Mouse (Mus musculus) spleen, postnatal 10 days (tissue): ENCODE results near the gene Gpr132.

ENCODE experiments used
- DNase-seq, 2 experiments: peaks; one replicate each; pipeline ENCODE4 v3.0.0; 2021 to 2022; ENCODE audit warnings: low spot score in 2 of 2

Gene Gpr132

DNA sequence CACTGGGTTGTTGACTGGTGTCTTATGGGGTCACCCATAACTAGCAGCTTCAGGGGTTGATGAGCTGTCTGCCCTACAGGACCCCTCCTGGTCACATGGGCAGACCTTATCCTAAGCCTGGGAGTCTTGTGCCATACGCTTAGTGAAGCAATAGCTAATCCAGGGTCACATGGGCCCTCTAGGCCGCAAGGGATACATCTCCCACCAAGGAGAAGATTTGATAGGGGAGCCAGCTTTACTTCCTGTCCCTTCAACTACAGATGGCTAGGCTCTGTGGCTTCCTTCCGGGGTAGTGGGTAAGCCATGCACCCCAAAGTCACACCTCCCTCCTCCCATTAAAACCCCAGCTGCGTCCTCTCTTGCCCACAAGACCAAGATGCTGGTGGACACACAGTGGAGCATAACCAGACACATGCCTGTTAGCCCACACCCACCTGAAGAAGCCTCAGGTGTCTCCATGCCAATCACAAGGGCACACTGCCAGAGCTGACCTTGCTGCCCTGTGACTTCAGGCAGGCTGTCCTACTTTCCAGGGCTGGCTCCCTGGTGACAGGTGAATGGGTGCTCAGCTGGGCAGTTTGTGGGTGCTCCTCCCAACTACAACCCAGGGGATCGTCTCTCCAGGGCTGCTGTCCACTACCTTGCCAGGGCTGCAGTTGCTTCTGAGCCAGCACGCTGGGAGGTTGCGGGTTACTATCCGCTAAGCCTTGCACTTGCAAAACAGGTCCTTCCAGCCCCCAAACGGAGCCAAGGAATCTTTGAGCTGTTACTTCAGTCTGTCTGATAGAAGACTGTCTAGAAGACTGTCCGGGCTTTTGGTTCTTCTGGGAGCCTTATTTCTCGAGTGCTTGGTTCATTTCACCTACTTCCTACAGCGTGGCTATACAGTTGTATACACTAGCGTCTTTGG lies at the start of gene Gpr132:
Gpr132 (minus strand) TSS at position 51 of the 910 bp plus-strand sequence.
- DNase-seq, result peak in 1 of 2 experiments; percentile 39

DNA sequence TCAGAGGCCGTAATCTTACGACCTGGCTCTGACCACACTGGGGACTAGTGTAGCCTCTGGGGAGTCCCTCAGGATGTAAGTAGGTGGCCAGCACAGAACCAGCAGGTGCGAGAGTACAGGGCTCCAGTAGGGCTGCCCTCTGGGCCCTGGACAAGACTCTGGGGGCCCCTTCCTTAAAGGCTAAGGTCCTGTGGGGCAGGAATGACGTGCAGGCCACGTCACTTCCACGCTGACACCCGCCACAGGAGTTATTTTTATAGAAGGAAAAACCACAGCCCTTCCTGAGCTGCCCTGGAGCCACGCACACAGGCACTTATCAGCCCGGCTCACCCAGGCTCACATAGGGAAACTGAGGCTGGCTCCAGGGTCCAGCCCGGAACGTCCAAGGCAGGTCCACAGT lies 49.5 kb upstream of the Gpr132 start:
- DNase-seq, result no peak

GRCm38 (mm10) chr12:112916698-112917400 lies 48.8 kb upstream of the Gpr132 start:
- DNase-seq, result no peak

GRCm38 (mm10) chr12:112915587-112915986 lies 47.6 kb upstream of the Gpr132 start:
- no peak for DNase-seq

DNA sequence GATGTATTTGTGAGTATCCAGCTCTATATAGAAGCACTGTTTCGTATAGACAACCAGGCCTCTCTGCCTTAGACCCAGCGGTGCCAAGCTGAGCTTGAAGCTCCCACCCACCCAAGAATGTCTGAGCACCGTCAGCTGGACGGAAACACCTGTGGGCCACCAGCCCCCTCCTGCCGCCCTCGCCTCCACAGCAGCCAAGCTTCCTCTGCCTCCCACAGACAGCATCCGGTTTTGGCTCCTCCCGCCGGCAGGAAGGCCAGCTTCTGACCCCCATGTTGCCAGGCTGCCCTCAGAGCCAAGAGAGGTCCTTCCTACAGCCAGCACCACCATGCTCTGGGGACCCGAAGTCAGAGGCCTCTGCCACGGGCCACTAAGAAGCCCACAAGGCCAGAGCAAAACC lies 46.5 kb upstream of the Gpr132 start:
- no peak for DNase-seq

DNA sequence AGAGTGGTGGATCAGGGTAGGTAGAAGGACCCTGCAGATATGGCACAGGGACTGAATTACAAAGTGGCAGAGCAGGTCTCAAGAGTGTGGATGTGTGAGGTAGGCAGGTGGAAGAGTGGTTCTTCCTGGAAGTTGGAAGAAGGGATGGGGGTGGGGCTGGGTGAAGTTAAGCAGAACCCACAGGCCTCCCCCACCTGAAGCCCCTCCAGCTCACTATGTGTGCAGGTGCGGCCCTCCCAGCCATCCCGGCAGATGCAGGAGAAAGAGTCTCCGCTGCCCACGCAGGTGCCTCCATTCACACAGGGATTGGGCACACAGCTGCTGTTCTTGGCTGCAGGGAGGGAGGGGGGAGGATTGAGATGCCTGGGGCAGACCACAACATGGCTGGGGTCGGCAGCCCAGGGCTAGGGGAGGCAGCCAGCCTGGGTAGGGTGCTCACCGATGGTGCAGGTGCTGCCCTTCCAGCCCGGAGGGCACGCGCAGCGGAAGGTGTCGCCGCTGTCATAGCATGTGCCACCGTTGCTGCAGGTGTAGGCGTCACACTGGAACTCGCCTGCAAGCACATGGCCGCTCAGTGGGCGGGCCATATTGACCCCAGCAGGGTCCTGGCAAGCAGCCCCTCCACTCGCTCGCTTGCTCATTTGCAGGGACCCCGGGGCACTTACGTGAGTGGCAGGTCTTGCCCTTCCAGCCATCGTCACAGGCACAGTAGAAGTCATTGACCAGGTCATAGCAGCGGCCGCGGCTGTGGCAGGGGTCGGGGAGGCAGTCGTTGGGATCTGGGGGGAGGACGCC lies 45.1 kb upstream of the Gpr132 start:
- DNase-seq, result no peak

GRCm38 (mm10) chr12:112911701-112912100 lies 43.7 kb upstream of the Gpr132 start:
- DNase-seq, result no peak

- DNase-seq, result no peak
Observed at GRCm38 (mm10) chr12:112908991-112909390, 41.0 kb upstream of the Gpr132 start.

GRCm38 (mm10) chr12:112905001-112905400 lies 37.0 kb upstream of the Gpr132 start:
- no peak for DNase-seq

DNA sequence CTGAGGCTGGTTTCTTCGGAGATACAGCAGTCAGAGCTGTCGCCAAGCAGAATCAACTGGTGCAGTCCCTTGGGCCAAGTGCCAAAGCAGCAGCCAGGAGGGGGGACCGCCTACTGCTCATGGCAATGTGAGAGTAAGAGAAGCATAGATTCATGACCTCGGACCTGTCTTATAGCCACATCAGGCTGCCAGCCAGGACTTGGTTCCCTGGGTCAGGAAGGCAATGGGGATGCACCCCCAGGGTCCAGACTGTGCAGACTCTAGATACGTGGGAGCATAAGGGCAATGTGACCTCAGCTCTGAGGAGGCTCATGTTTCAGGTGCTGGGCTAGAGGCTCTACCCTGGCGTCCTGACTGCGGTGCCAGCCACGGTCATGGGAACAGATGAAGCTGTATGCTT lies 35.9 kb upstream of the Gpr132 start:
- DNase-seq, result no peak

GRCm38 (mm10) chr12:112900641-112901040 lies 32.6 kb upstream of the Gpr132 start:
- DNase-seq, result no peak

DNA sequence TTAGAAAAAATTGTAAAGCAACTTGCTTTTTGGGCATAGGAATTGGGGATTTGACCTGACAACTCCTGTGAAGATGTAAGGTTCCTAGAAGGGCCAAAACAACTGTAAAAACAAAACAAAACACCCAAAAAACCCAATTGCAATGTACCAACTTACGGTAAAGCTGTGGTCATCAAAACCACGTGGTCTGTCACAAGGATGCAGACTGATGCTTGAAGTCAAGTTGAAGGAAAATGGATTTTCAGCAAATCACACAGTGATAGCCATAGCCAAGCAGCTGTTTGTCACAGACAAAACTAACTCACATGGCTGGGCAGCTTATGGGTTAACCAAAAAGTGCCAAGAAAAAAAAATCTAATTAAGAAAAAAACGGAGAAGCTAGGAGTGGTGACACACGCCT lies 30.9 kb upstream of the Gpr132 start:
- no peak for DNase-seq

GRCm38 (mm10) chr12:112898351-112898750 lies 30.3 kb upstream of the Gpr132 start:
- no peak for DNase-seq

- DNase-seq, result no peak
Observed at GRCm38 (mm10) chr12:112897522-112898212, 29.6 kb upstream of the Gpr132 start.

- DNase-seq, result no peak
Observed at GRCm38 (mm10) chr12:112894969-112895368, 26.9 kb upstream of the Gpr132 start.

DNA sequence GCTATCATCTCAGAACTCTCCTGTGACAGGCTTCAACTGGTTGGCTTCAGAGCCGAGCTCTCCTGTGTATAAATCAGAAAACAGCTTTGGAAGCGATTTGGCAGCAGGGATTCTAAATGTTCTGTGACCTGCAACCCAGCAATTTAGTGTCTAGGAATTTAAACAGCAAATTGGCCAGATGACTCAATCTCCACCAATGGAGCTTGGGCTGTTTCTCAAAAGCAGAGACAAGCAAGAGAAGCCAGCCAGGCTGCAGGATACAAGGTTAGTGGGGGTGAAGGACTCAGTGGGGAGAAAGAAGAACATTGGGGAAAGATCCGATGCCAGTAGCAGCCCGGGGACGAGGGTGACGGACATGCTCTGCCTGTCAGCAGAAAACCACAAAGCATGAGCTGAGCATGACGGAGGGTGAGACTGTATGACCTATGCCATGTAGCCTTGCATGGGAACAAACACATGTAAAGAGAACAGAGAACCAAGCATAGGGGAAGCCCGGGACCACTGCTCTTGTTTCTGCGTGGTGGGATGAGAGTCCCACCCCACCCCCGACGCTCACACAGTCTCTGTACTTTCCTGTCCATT lies 26.4 kb upstream of the Gpr132 start:
- DNase-seq, result no peak

GRCm38 (mm10) chr12:112885465-112885864 lies 17.4 kb upstream of the Gpr132 start:
- DNase-seq, result no peak

GRCm38 (mm10) chr12:112881301-112881815 lies 13.3 kb upstream of the Gpr132 start:
- DNase-seq, result no peak

DNA sequence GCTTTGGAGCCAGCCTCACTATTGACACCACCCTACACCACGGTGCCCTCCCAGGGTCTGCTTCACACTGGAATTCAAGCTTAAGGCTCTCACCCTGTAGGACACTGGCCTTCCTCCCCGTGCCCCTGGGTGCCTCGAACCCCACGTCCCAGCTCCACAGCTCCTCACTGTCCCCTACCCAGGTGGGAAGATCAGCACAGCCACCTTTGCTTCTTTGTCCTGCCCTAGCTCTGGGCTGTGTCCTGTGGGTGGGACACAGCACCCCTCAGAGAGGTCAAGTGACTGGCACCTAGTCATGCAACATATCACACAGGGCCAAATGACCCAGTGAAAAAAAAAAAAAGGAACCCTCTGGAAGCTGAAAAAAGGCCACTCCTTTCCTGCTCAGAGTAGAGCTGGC lies 12.6 kb upstream of the Gpr132 start:
- DNase-seq, result no peak

GRCm38 (mm10) chr12:112879731-112880130 lies 11.7 kb upstream of the Gpr132 start:
- peak in 1 of 2 experiments; percentile 10 for DNase-seq

- peak in 1 of 2 experiments; percentile 21 for DNase-seq
Observed at GRCm38 (mm10) chr12:112877607-112878020, 9.6 kb upstream of the Gpr132 start.
